Mouse (Mus musculus) right cerebral cortex, postnatal 10 days (tissue): ENCODE measurements around the gene Bpi.

Experiments
- DNase-seq, 2 experiments: peaks; one replicate each; pipeline ENCODE4 v3.0.0; 2021; ENCODE audit warnings: low spot score in 2 of 2

Bpi gene

DNA sequence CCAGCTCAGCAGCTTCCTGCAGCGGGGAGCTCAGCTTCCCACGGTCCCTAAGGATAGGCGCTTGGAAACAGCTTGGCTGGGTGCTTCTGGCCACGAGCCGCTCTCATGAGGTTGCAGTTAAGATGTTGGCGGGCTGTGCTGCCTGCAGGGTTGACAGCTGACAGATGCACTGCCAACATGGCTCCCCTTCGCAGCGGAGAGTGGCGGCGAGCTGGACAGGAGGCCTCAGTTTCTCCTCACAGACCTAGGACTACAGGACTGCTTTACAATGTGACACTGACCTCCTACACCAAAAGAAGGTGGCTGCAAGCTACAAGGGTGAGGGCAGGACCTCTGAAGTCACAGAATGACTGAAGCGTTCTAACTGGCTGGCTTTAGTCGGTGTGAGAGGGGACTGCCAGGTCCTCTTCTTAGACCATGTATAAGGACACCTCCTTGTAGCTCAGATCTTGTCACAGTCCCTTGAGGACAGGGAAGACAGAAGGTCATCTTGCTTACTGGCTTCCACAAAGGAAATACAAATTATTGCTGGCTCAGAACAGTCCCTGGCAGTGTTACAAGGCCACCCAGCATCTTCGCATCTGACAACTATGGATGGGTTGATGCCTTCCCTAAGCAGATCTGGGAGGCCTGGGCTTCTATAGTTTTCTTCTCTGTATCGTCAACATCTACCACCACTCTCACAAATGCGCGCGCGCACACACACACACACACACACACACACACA is 15.6 kb upstream of the Bpi start:
- peak; percentile 76 to 80 for DNase-seq

DNA sequence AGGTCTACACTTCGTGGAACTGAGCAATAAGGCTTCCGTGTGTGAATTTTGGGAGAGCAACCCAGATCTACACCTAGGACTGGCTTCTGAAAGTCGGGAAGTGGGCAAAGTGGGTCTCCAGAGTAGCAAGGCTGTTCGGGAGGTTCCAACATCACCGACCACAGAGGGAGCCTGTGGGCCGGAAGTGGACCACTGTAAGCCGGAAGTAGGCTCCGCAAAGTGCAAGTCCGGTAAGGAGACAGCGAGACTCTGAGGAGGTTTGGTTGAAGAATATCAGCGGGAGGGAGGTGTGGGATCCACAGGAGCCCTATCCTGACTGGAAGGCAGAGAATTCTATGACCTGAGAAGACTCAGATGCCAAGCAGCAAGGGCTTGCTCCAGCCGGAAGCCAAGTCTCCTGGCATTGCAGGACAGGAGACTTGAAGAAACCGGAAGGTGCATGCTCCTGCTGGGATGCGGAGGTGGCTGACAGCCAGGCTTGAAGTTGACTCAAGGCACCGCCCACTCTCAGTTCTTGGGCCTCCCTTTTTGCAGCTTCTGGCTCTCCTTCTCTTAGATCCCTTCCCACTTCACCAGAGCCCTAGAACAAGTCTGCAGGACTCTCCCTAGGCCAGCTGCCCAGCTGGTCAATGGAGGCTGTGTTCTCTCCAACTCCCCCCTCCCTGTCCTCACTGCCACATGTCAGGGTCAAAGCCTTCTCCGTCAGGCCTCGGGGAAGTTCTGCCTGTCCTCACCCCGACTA is 14.6 kb upstream of the Bpi start:
- DNase-seq = peak; percentile 55 to 59

DNA sequence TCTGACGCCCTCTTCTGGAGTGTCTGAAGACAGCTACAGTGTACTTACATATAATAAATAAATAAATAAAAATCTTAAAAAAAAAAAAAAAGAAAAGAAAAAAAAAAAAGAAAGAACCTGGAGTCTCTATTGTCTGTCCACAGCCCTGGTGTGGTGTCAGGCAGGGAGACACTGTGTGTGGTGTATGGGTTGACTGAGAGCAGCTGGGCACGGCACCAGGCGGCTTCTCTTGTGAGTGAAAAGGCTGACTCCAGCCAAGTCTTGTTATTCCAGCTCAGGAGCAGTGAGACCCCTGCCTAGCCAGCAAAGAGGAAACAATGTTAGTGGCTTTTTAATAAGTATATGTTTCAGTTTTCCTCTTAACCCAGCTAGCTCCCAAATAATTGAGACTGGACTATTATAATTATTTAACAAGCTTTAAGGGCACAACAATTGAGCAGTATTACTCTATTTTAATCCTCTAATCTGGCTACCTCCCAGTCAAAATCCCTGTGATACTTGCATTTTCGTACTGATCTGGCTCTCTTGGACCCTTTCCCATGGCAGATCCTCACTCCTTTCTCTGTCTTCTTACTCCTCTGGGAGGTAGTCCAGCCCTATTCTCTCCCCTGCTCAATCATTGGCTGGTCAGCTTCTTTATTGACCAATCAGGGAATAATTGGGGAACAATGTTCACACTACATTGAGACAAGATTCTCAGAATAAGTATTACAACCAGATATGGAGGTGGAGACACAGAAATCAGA is 12.6 kb upstream of the Bpi start:
- no peak for DNase-seq

DNA sequence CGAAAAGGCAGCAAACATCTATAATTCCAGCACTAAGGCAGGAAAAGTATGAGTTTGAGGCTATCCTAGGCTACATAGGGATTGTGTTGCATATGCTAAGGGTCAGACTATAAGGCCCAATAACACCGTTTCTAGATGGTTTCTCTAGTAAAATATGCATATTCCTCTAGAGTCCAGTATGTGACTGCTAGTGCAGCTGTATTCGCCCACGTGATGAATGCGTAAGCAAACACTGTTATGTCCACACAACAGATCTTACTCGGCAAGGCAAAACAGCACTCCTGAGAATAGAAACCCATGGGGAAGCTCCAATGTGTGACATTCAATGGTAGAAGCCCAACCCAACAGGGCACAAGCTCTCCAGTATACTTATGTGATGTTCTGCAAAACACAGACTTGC is 10.0 kb upstream of the Bpi start:
- no peak for DNase-seq

DNA sequence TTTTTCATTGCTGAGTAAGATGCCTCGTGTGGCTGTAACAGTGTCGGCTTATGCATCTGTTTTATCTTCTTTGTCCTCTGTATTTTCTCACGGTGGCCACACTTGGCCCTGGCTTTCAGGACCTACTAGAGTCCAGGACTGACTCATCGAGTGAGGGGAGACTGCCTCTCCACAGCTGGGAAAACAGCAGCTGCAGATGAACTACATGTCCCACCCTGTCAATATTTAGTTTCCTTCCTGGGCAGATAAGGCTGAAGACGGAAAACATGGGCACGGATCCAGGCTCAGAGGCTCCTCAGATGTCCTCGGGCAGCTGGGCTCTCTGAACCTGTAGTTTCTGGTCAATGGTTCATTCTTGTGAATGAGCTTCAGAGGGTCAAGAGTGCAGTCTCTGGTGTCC is 9.6 kb upstream of the Bpi start:
- no peak for DNase-seq

DNA sequence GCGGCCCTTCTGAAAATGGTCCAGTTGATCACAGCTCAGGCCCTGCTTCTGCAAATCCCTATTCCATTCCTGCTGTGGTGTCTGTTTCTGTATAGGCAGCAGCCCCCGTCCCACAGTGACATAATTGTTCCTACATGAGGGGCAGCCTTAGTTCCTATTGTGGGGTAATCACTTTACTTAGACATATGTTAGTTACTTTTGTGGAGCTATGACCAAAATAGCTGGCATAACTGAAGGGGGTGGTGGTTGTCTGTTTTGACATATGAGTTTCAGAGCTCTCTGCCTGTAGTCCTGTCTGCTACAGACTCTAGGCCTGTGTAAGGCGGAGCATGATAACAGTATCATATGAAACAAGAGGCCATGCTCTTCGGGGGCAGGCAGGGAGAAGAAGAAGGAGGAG is 7.3 kb upstream of the Bpi start:
- no peak for DNase-seq

DNA sequence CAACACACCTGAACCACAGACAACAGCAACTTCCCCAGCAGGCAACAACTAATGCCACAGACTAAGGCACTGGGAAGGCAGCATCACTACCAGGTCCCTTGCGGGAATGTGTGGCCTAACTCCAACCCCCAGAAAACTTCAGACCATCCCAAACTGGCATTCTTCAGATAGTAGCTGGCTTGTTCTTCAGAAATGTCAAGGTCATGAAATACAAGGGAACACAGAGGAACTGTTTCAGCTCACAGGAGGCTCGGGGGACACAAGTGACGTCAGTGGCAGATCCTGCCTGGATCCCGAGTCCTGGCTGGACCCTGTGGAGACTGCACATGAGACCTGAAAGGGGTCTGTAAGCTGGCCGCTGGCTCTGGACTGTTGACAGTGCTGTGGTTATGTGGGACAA is 4.1 kb upstream of the Bpi start:
- DNase-seq = no peak

DNA sequence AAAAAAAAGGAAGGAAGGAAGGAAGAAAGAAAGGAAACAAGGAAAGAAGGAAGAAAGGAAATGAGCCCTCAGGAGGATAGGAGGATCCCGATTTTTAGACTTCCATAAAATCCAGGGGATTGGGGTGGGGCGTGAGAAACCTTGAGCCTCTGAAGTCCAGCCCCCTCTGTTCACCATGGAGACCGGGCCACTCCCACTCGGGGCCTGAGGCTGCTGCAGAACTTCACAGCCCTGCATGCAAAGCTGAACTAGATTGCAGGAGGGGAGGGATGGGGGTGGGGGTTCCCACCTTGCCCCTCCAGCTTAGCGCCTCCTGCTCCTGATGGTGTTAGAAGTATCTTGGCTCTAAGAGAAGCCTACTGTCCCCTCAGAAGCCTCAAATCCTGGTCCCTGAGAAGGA is 1.0 kb upstream of the Bpi start:
- DNase-seq = no peak

DNA sequence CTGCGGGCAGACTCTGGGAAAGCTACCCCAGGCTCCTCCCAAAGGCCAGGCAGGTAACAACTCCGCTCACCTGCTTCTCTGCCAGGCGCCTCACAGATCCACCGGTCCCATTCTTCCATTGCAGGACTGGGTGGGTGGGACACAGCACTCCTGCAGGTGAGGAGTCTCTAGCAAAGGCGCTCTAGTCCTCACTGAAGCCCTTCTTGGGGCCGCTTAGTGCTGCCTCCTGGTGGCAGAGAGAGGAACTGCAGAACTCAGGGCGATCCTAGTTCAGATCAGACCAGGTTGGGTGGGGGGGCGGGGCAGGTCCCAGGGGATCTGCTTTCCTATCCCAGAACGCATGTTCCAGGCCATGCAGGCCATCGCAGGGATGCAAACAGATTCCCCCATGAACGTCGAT is 887 bp downstream of the Bpi start:
- peak; percentile 38 to 60 for DNase-seq

DNA sequence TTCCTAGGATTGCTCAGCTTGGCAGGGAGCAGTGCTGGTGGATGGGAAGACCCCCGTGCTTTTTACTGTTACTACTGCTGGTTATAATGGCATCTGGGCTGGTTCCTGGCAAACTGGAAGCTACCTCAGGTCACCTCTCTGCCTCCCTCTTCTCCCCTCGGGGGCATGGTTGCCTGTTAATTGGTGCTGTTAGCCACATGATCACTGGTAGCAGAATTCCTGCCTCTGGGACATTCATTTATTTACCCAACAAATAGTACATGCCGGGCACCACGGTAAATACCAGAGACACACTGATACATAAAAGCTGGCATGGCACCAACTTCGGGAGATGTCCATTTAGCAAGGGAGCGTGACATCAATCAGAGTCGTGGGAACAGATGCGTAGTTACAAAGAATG is 1.6 kb downstream of the Bpi start:
- no peak for DNase-seq

DNA sequence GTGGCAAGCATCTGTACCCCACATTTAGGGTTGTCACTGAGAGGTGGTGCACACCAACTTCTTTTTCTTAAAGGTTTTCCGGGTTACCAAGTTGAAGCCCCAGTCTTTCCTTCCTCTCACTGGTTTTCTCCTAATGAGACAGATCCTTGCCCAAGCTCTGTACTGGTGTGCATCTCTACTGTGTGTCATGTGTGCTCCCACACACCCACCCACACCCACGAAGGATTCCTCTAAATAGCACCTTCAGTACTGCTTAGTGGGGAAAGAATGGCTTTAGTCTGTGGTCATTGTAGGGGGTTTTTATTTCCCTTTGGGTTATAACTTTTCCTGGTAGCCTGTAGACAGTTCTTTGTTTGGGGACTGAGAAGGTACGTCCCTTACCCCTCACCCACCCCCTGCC is 7.0 kb downstream of the Bpi start:
- no peak for DNase-seq

DNA sequence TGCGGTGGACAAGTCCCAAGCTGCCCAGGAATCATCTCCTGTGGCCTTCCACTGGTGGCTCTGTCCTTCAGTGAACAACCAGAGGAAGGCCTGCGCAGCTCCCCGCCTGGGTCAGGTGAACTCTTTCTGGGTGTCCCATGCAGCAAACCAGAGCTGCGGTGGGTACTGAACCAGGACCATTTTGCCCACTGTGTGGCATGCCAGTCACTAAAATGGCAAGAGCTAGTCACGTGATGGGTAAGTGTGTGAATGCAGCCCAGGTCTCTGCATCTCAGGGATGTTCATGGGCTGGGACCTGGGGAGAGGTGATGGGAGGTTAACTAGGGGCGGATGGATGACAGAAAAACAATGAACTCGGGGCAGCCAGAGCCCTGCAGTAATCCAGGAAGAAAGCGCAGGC is 12.1 kb downstream of the Bpi start:
- DNase-seq = no peak

DNA sequence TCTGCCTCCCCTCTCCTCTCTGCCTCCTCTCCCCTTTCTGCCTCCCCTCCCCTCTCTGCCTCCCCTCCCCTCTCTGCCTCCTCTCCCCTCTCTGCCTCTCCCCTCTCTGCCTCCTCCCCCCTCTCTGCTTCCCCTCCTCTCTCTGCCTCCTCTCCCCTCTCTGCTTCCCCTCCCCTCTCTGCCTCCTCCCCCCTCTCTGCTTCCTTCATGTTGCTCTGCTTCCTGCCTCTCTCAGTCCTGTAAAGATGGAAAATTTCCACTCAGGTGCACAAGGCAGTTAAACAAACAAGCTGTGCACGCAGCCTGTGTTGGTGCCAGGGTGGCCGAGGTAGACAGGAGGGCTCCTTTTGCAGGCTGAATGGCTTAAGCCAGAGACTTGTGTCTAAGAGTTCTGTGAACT is 15.8 kb downstream of the Bpi start:
- no peak for DNase-seq

DNA sequence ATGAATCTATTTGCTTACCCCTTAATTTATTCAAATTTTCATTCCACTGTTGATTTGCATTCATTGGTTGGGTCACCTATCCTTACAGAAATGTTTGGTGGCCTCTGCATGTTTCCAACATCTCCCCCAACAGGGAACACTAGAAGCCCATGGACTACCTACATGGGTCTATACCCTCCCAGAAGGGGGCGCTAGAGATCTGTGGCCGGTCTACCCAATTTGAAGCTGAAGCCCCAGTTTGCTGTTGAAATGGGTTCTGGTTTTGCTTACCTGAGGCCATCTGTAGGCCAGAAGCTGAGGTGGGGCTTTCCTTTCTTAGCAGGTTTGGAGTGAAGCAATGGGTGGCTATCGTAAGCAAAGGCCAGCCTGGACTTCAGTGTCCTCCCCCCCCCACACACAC is 17.5 kb downstream of the Bpi start:
- DNase-seq = no peak

DNA sequence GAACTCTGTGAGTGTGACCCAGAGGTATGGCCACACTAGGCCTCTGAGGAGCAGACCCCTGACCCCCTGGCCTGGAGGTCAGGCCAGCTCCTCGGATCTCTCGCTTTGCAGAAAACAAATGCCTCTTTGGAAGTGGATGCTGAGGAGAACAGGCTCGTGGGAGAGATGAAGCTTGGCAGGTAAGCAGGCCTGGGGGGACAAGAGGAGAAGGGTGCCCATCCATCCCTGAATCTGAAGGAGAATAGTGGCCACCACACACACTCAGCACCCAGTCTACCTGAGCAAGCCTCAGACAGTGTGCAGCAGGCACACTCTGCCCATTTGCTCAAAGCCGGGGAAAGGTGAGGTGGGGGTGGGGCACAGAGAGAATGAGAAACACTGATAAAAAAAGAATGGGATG is 17.9 kb downstream of the Bpi start:
- DNase-seq = no peak

DNA sequence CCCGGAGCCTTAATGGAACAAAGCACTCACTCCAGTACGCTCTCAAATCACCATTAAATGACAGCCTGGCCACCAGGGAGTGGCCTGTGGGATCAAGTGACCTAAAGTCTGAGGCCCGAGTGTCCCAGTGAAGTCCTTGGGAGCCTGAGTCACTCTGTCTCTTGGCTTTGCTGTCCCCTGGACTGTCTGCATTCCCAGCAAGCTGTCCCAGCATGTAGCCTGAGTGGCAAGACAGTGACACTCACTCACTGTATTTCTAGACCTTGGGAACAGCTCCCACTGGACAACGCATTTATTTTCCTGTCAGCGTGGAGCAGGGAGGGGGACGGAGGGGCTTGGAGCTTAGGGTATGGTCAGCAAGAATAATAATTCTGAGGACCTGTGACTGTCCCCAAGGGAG is 18.6 kb downstream of the Bpi start:
- no peak for DNase-seq

DNA sequence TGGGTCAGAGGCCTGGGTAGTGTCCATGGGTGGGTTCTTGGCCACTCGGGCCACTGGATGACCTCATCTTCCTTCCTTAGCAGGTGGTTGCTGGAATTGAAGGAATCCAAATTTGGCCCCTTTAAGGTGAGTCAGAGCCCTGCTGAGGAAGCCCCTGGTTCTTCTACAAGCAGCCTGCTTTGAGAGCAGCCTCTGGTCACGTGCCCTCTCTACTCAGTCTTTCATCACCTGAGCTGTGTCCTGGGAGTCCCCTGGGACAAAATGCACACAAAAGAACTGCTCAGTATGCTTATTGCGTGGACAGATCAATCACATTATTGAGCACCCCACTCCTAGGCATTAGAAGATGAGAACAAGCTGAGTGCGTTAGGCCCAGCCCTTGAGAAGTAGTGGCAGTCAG is 19.0 kb downstream of the Bpi start:
- DNase-seq = no peak

DNA sequence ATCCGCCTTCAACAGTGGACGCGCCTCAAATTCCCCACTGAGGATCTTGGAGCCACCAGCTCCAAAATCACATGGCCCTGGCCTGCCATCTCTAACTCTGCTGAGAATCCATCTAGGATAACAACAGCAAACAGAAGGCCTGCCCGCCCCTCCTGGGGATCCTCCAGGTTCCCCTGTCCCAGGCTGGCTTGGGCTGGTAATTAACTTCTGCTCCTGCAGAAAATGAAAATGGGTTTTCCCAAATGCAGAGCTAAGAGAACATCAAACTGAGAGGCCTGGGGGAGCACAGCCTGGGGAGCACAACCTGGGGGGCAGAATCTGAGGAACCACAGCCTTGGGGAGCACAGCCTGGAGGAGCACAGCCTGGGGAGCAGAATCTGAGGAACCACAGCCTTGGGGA is 21.8 kb downstream of the Bpi start:
- no peak for DNase-seq

DNA sequence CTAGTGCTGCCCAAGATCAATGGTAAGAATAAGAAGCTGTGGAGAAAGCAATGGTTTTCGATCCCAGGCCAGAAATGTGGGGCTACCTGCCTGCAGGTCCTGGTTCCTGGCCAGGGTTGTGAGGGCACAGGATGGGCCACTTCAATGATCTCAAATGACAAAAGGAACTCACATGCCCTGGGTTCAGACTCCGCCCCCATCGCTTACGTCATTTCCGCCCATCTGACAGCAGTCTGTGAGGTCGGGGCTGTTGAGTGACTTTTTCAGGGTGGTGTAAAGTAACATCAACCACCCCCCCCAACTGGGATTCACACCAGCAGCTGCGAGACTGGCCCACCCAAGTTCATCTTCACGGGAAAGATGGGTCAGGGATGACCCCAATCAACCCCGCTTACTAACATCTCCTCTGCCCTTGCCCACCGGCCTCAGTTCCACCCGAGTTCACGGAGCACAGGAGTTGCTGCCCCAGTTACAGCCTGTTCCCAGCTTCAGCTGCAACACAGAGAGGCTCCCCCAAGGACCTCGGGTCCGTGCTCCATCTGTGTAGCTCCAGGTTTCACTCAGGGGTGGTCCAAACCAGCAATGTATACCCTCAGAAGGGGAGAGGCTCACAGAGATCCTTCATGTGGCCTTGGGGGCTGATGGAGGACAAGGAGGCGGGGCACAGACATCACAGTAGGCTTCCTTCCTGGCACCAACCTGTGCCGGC is 23.8 kb downstream of the Bpi start:
- no peak for DNase-seq

DNA sequence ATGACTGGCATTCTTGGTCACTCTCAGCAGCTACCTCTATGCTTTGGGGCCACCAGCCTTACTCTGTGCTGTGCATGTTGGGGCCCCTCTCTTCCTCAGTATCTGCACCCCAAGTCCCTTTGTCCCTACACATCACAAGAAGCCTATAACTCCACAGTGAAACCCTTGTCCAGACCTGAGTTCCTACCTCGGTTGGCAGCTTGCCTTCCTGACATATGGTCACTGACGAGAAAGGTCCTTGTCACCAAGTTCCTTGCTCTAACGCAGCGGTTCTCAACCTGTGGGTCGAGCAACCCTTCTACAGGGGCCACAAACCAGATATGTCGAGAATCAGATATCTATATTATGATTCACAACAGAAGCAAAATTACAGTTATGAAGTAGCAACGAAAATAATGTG is 25.2 kb downstream of the Bpi start:
- DNase-seq = no peak

DNA sequence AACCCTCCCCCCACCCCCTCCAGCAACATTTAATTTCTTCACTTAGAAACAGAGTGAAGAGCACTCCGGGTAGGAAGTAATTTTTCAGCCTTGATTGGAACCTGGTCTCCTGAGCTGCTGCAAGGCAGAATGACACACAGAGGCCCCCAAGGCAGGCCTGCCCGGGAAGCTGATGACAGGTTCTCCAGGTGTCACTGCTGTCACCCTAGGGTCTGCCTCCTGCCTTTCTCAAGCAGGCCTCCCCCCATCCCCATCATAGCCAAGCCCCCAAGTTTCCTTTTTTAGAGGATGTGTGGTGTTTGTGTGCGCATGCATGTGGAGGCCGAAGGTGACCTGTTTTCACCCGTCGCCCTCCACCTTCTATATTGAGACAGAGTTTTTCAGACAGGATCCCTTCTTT is 25.9 kb downstream of the Bpi start:
- no peak for DNase-seq

DNA sequence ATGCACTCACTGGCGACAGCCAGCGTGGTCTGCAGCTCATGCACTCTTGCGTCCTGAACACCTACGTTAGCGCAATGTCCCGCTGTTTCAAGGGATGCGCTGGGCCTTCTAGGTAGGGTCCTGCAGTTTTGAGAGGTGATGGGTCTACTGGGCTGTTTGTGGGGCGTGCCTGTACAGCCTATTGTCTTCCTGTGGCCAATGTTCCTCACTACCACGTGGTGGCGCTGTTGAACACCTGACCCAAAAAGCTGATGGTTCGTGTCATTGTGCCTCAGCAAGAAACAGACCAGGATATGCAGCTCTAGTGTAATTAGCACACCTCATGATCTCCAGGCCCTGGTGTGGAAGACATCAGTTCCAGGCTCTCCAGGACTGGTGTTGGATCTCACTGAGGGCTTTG is 26.7 kb downstream of the Bpi start:
- DNase-seq = peak in 1 of 2 experiments; percentile 43
